Mouse (Mus musculus) liver, embryonic 14.5 days (tissue): ENCODE data around the gene Khdc4. TPM values are rescaled to one million over a fixed set of nuclear protein-coding genes. Genes with fewer than 3 reads are reported as not detected.

Source experiments
- ATAC-seq: fragments of 200-750 bp; cut with Nextera tagmentation; 2 replicates; pipeline ENCODE4 v1.8.0; 2017; ENCODE audit warnings: moderate number of reproducible peaks, mild to moderate bottlenecking, moderate library complexity; ENCODE audit not compliant: insufficient read depth
- DNase-seq, 3 experiments: peaks; one replicate each; pipeline ENCODE4 v3.0.0-alpha.2; 2012 to 2013; ENCODE audit warnings: low read depth in 3 of 3, low spot score in 3 of 3
- H3K27ac ChIP-seq: fragments of 300-500 bp; sonication (generic); 2 replicates; pipeline ENCODE4 v1.5.1; 2014; ENCODE audit warnings: moderate library complexity, mild to moderate bottlenecking, control low read depth, inconsistent platforms
- H3K27me3 ChIP-seq: fragments of 300-500 bp; sonication (generic); 2 replicates; pipeline ENCODE4 v1.6.1; 2014; ENCODE audit warnings: mild to moderate bottlenecking, low read length, moderate library complexity; ENCODE audit not compliant: control insufficient read depth, insufficient read depth
- H3K36me3 ChIP-seq: fragments of 300-500 bp; sonication (generic); replicated peaks from 2 replicates; pipeline ENCODE4 v1.6.1; 2014; ENCODE audit warnings: low read depth; ENCODE audit not compliant: control insufficient read depth, insufficient read depth
- H3K4me1 ChIP-seq, 2 experiments: fragments of 200-500 bp in 1 of 2; fragments of 300-500 bp in 1 of 2; sonication (generic) in 1 of 2; replicated peaks; 2 replicates each; pipeline ENCODE4 v1.6.1; 2012 to 2014; ENCODE audit warnings: antibody characterized with exemption in 1 of 2, inconsistent platforms in 1 of 2, low read length in 1 of 2; ENCODE audit not compliant: control insufficient read depth in 2 of 2, insufficient read depth in 2 of 2
- H3K4me2 ChIP-seq: fragments of 300-500 bp; sonication (generic); 2 replicates; pipeline ENCODE4 v1.6.1; 2014; ENCODE audit warnings: low read depth, mild to moderate bottlenecking, control low read depth, moderate library complexity
- H3K4me3 ChIP-seq, 2 experiments: fragments of 200-500 bp in 1 of 2; fragments of 300-500 bp in 1 of 2; sonication (generic) in 1 of 2; 2 replicates each; pipeline ENCODE4 v1.5.1; 2012 to 2014; ENCODE audit warnings: low read depth in 2 of 2, low read length in 2 of 2, mild to moderate bottlenecking in 2 of 2, control low read depth in 1 of 2, inconsistent platforms in 1 of 2, moderate library complexity in 1 of 2; ENCODE audit not compliant: insufficient read depth in 1 of 2
- H3K9ac ChIP-seq: fragments of 300-500 bp; sonication (generic); replicated peaks from 2 replicates; pipeline ENCODE4 v1.6.1; 2014; ENCODE audit warnings: mild to moderate bottlenecking, control low read depth, moderate library complexity
- H3K9me3 ChIP-seq: fragments of 300-500 bp; sonication (generic); 2 replicates; pipeline ENCODE4 v1.6.1; 2016; ENCODE audit warnings: low read length, mixed read lengths; ENCODE audit not compliant: control insufficient read depth
- CTCF ChIP-seq: IDR thresholded peaks from 2 replicates; pipeline ENCODE4 v1.5.1; 2016; ENCODE audit warnings: antibody characterized with exemption, low read depth, control low read depth
- EP300 ChIP-seq: IDR thresholded peaks from 2 replicates; pipeline ENCODE4 v1.6.1; 2016; ENCODE audit warnings: antibody characterized with exemption, low read depth
- WGBS: fragments of 180-500 bp; shearing (Covaris S2); extraction: QIAGEN DNeasy Blood & Tissue Kit; methylation state at CpG from one replicate; pipeline ENCODE4 v1.1.7; 2014; ENCODE audit not compliant: insufficient replicate concordance; 5-methylcytosine and 5-hydroxymethylcytosine counted together
- polyA plus RNA-seq, 2 experiments: library from polyadenylated mRNA; depleted of rRNA in 1 of 2; stranded (reverse) in 1 of 2; unstranded in 1 of 2; fragments of >200 nt; fragmentation: Nextera tagmentation in 1 of 2; extraction: Ambion mirVana in 1 of 2; gene quantifications; 2 replicates each; pipeline versions ENCODE4 v1.2.1 to v1.2.3; 2012 to 2014

Gene Khdc4
- polyA plus RNA-seq, 2 experiments, result 18.5 to 29.4 TPM

DNA sequence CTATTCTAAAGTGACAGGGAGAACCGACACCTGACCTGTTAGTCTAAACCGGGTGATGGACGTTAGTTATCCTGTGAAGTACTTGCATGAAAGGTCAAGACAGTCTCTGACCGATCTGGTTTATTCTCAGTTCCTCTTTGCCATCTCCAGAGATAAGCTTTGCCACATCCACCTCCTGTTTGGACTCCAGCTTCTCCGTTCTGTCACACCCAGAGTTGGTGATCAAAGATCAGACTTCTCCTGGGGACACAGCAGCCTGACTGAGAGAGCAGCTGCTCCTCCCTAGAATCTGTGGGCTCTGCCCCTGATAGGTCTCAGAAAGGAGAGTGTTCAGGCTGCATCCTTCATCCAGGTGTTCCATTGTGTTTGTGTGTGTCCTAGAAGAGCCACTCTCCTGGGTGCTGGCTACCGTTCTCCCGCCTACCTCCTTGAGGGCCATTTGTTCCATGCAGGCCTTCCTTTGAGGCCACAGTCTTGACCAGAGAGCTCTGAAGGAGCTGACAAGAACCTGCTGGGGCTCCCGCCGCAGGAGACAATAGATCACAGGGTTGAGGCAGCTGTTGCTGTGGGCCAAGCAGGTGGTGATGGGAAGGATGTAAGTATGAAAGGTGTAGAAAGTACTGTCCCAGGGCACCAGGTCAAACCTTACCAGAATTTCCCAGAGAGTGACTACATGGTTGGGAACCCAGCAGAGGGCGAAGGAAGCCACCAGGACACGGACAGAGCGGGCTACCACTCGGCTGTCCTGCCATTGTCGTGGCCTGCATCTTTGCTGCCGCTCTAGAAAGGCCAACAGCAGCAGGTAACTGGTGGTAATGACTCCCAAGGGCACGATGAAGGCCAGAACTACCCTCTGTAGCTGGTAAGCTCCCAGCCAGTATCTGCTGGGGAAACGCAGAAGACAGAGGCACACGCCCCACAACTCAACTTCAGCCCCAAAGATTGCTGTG, 33.7 kb upstream of the Khdc4 start:
- no peak for TF ChIP-seq CTCF
- no peak for TF ChIP-seq EP300
- ATAC-seq (no peak), DNase-seq (no peak)
- Histone ChIP-seq H3K4me1 (0 out of 4 replicates have a peak, but pooled peaks cover 0 to 3% of the 10 kb centered on the region in 2 experiments), H3K27me3 (no peaks in the 10 kb centered on the region), H3K9me3 (no peaks in the 10 kb centered on the region), H3K4me3 (no peak overlapping the region), H3K27ac (no peak overlapping the region), H3K9ac (no peak overlapping the region), H3K4me2 (no peak overlapping the region), H3K36me3 (no peaks in the 10 kb centered on the region; the same call in 1 of the 2 replicates)
- WGBS, result 44% methylated on average over 18 of the region's 18 CpGs

- Histone ChIP-seq H3K27me3 (no peaks in the 10 kb centered on the region), H3K9me3 (no peaks in the 10 kb centered on the region), H3K9ac (no peak within 1 kb of the TSS), H3K4me2 (no peak within 1 kb of the TSS), H3K36me3 (no peaks in the 10 kb centered on the region), H3K4me1 (0 out of 4 replicates have a peak, but pooled peaks cover 0 to 3% of the 10 kb centered on the region in 2 experiments), H3K27ac (no peak within 1 kb of the TSS), H3K4me3 (no peak within 1 kb of the TSS)
- DNase-seq (no peak), ATAC-seq (no peak)
- TF ChIP-seq CTCF, result no peak
- no peak for TF ChIP-seq EP300
- WGBS, result 74% methylated on average over 17 of the region's 17 CpGs
Observed at GRCm38 (mm10) chr3:88652846-88653515, 32.6 kb upstream of the Khdc4 start, which contains the start of gene Rxfp4. Gene Rxfp4, minus strand, starts transcription at chr3:88653142.

GRCm38 (mm10) chr3:88653516-88654370, 31.9 kb upstream of the Khdc4 start:
- TF ChIP-seq CTCF, result no peak
- TF ChIP-seq EP300, result no peak
- no peak overlapping the region for H3K27ac ChIP-seq
- H3K27me3 ChIP-seq, result no peaks in the 10 kb centered on the region
- no peaks in the 10 kb centered on the region for H3K36me3 ChIP-seq
- H3K4me3 ChIP-seq, result no peak overlapping the region
- H3K4me2 ChIP-seq, result no peak overlapping the region
- DNase-seq (no peak), ATAC-seq (no peak)
- WGBS, result 63% methylated on average over 6 of the region's 6 CpGs
- H3K4me1 ChIP-seq, result 0 out of 4 replicates have a peak, but pooled peaks cover 0 to 3% of the 10 kb centered on the region in 2 experiments
- no peaks in the 10 kb centered on the region for H3K9me3 ChIP-seq
- H3K9ac ChIP-seq, result no peak overlapping the region

GRCm38 (mm10) chr3:88654621-88655020, 31.0 kb upstream of the Khdc4 start:
- Histone ChIP-seq H3K27me3 (no peaks in the 10 kb centered on the region), H3K9ac (no peak overlapping the region), H3K4me1 (0 out of 4 replicates have a peak, but pooled peaks cover 0 to 3% of the 10 kb centered on the region in 2 experiments), H3K4me2 (no peak overlapping the region), H3K36me3 (no peaks in the 10 kb centered on the region), H3K9me3 (no peaks in the 10 kb centered on the region), H3K4me3 (no peak overlapping the region), H3K27ac (no peak overlapping the region)
- ATAC-seq (no peak), DNase-seq (no peak)
- WGBS, result 67% methylated on average over 4 of the region's 4 CpGs
- TF ChIP-seq EP300 (no peak), CTCF (no peak)
